Mouse (Mus musculus) heart, embryonic 13.5 days (tissue): ENCODE measurements at regions not wholly inside any gene's neighbourhood (a gene's known extent, or its start where the extent isn't known, plus 50 kb on each side); places are given as distances from the start of the nearest gene placed in this dataset.

Experiments used
- ATAC-seq: fragments of 200-750 bp; cut with Nextera tagmentation; 2 replicates; pipeline ENCODE4 v1.8.0; 2017; ENCODE audit warnings: moderate TSS enrichment; ENCODE audit not compliant: insufficient number of reproducible peaks, low FRiP score, low TSS enrichment; ENCODE audit errors: extremely low read depth
- H3K27ac ChIP-seq: fragments of 300-500 bp; sonication (generic); replicated peaks from 2 replicates; pipeline ENCODE4 v1.5.1; 2015; ENCODE audit warnings: moderate library complexity, mild to moderate bottlenecking, inconsistent platforms
- H3K27me3 ChIP-seq: fragments of 300-500 bp; sonication (generic); replicated peaks from 2 replicates; pipeline ENCODE4 v1.6.1; 2015; ENCODE audit warnings: mild to moderate bottlenecking, inconsistent platforms
- H3K36me3 ChIP-seq: fragments of 300-500 bp; sonication (generic); 2 replicates; pipeline ENCODE4 v1.6.1; 2015; ENCODE audit warnings: mild to moderate bottlenecking, inconsistent platforms
- H3K4me1 ChIP-seq: fragments of 300-500 bp; sonication (generic); 2 replicates; pipeline ENCODE4 v1.6.1; 2015; ENCODE audit warnings: inconsistent platforms
- H3K4me2 ChIP-seq: fragments of 300-500 bp; sonication (generic); 2 replicates; pipeline ENCODE4 v1.6.1; 2015; ENCODE audit warnings: inconsistent platforms, mild to moderate bottlenecking, moderate library complexity
- H3K4me3 ChIP-seq: fragments of 300-500 bp; sonication (generic); 2 replicates; pipeline ENCODE4 v1.5.1; 2015; ENCODE audit warnings: moderate library complexity, mild to moderate bottlenecking, inconsistent platforms
- H3K9ac ChIP-seq: fragments of 300-500 bp; sonication (generic); 2 replicates; pipeline ENCODE4 v1.6.1; 2015; ENCODE audit warnings: inconsistent platforms, mild to moderate bottlenecking, moderate library complexity
- H3K9me3 ChIP-seq: fragments of 300-500 bp; sonication (generic); 2 replicates; pipeline ENCODE4 v1.6.1; 2016; ENCODE audit warnings: inconsistent platforms
- WGBS: fragments of 180-500 bp; shearing (Covaris S2); methylation state at CpG from one replicate; pipeline ENCODE4 v1.1.7; 2015; ENCODE audit warnings: mixed read lengths; 5-methylcytosine and 5-hydroxymethylcytosine counted together

GRCm38 (mm10) chr3:38055627-38056026 lies 331.3 kb upstream of the Gm5148 start:
- Histone ChIP-seq H3K27ac (no peak overlapping the region), H3K4me1 (no peaks in the 10 kb centered on the region), H3K36me3 (no peaks in the 10 kb centered on the region), H3K27me3 (no peaks in the 10 kb centered on the region), H3K9me3 (no peaks in the 10 kb centered on the region), H3K4me2 (no peak overlapping the region), H3K9ac (no peak overlapping the region), H3K4me3 (no peak overlapping the region)
- ATAC-seq = no peak
- 72% methylated on average over 9 of the region's 9 CpGs for WGBS

- Histone ChIP-seq H3K9me3 (no peaks in the 10 kb centered on the region), H3K27ac (no peak overlapping the region), H3K27me3 (no peaks in the 10 kb centered on the region), H3K36me3 (no peaks in the 10 kb centered on the region), H3K4me1 (peaks cover 20% of the 10 kb centered on the region), H3K9ac (no peak overlapping the region), H3K4me2 (no peak overlapping the region), H3K4me3 (no peak overlapping the region)
- no peak for ATAC-seq
- 81% methylated on average over 7 of the region's 7 CpGs for WGBS
Measured at GRCm38 (mm10) chr3:38052941-38053340, 328.7 kb upstream of the Gm5148 start.

GRCm38 (mm10) chr3:38051748-38052147 lies 327.5 kb upstream of the Gm5148 start:
- Histone ChIP-seq H3K9me3 (no peaks in the 10 kb centered on the region), H3K4me1 (peaks cover 20% of the 10 kb centered on the region), H3K4me2 (no peak overlapping the region), H3K36me3 (no peaks in the 10 kb centered on the region), H3K4me3 (no peak overlapping the region), H3K27ac (no peak overlapping the region; the same call in 1 of the 2 replicates), H3K27me3 (no peaks in the 10 kb centered on the region), H3K9ac (no peak overlapping the region)
- no peak for ATAC-seq
- 87% methylated on average over 11 of the region's 11 CpGs for WGBS

GRCm38 (mm10) chr3:38050856-38051255 lies 326.6 kb upstream of the Gm5148 start:
- no peak for ATAC-seq
- WGBS = 76% methylated on average over 9 of the region's 9 CpGs

GRCm38 (mm10) chr3:38050366-38050765 lies 326.1 kb upstream of the Gm5148 start:
- Histone ChIP-seq H3K27me3 (no peaks in the 10 kb centered on the region), H3K9ac (no peak overlapping the region), H3K4me1 (peaks cover 25% of the 10 kb centered on the region), H3K36me3 (no peaks in the 10 kb centered on the region), H3K4me3 (no peak overlapping the region), H3K9me3 (no peaks in the 10 kb centered on the region), H3K27ac (no peak overlapping the region), H3K4me2 (no peak overlapping the region)
- WGBS = 57% methylated on average over 1 of the region's 1 CpGs
- no peak for ATAC-seq

More at GRCm38 (mm10) chr3:38050856-38051255, 326.6 kb upstream of the Gm5148 start:
- H3K4me1 ChIP-seq = peaks cover 20% of the 10 kb centered on the region
- no peaks in the 10 kb centered on the region for H3K27me3 ChIP-seq
- no peaks in the 10 kb centered on the region for H3K36me3 ChIP-seq
- no peak overlapping the region for H3K27ac ChIP-seq
- no peak overlapping the region for H3K4me3 ChIP-seq
- no peak overlapping the region for H3K9ac ChIP-seq
- H3K4me2 ChIP-seq = no peak overlapping the region
- H3K9me3 ChIP-seq = no peaks in the 10 kb centered on the region

GRCm38 (mm10) chr3:38049290-38049689 lies 325.0 kb upstream of the Gm5148 start:
- H3K9me3 ChIP-seq = no peaks in the 10 kb centered on the region
- WGBS = 43% methylated on average over 2 of the region's 2 CpGs
- H3K4me3 ChIP-seq = no peak overlapping the region
- H3K27ac ChIP-seq = peak overlapping the region; percentile 45; the same call in 1 of the 2 replicates
- no peak for ATAC-seq
- no peak overlapping the region for H3K9ac ChIP-seq
- no peaks in the 10 kb centered on the region for H3K36me3 ChIP-seq
- H3K27me3 ChIP-seq = no peaks in the 10 kb centered on the region
- H3K4me2 ChIP-seq = no peak overlapping the region
- H3K4me1 ChIP-seq = peaks cover 25% of the 10 kb centered on the region

GRCm38 (mm10) chr3:38047445-38047844 lies 323.2 kb upstream of the Gm5148 start:
- H3K4me2 ChIP-seq = no peak overlapping the region
- no peak for ATAC-seq
- no peak overlapping the region for H3K9ac ChIP-seq
- H3K27ac ChIP-seq = no peak overlapping the region
- H3K36me3 ChIP-seq = no peaks in the 10 kb centered on the region
- H3K4me3 ChIP-seq = no peak overlapping the region
- H3K27me3 ChIP-seq = no peaks in the 10 kb centered on the region
- no peaks in the 10 kb centered on the region for H3K9me3 ChIP-seq
- H3K4me1 ChIP-seq = peaks cover 41% of the 10 kb centered on the region
- 71% methylated on average over 4 of the region's 4 CpGs for WGBS

- peaks cover 43% of the 10 kb centered on the region for H3K4me1 ChIP-seq
- no peak overlapping the region for H3K4me2 ChIP-seq
- ATAC-seq = no peak
- no peaks in the 10 kb centered on the region for H3K9me3 ChIP-seq
- H3K27me3 ChIP-seq = no peaks in the 10 kb centered on the region
- no peak overlapping the region for H3K27ac ChIP-seq
- no peak overlapping the region for H3K9ac ChIP-seq
- H3K36me3 ChIP-seq = no peaks in the 10 kb centered on the region
- WGBS = 74% methylated on average over 4 of the region's 4 CpGs
- no peak overlapping the region for H3K4me3 ChIP-seq
Measured at GRCm38 (mm10) chr3:38046611-38047010, 322.3 kb upstream of the Gm5148 start.

- WGBS = 58% methylated on average over 2 of the region's 2 CpGs
- Histone ChIP-seq H3K36me3 (no peaks in the 10 kb centered on the region), H3K27ac (no peak overlapping the region), H3K4me1 (peaks cover 43% of the 10 kb centered on the region), H3K9me3 (no peaks in the 10 kb centered on the region), H3K4me2 (no peak overlapping the region), H3K27me3 (0 out of 2 replicates have a peak, but pooled peaks cover under 1% of the 10 kb centered on the region), H3K4me3 (no peak overlapping the region), H3K9ac (no peak overlapping the region)
- ATAC-seq = no peak
Measured at GRCm38 (mm10) chr3:38045989-38046388, 321.7 kb upstream of the Gm5148 start.

GRCm38 (mm10) chr3:38045523-38045922 lies 321.2 kb upstream of the Gm5148 start:
- no peak for ATAC-seq
- H3K4me2 ChIP-seq = no peak overlapping the region
- WGBS = 49% methylated on average over 6 of the region's 6 CpGs
- no peak overlapping the region for H3K9ac ChIP-seq
- H3K4me1 ChIP-seq = peaks cover 43% of the 10 kb centered on the region
- H3K4me3 ChIP-seq = no peak overlapping the region
- H3K9me3 ChIP-seq = no peaks in the 10 kb centered on the region
- H3K27me3 ChIP-seq = 0 out of 2 replicates have a peak, but pooled peaks cover 2% of the 10 kb centered on the region
- no peak overlapping the region for H3K27ac ChIP-seq
- no peaks in the 10 kb centered on the region for H3K36me3 ChIP-seq

- WGBS = 75% methylated on average over 7 of the region's 7 CpGs
- no peak overlapping the region for H3K9ac ChIP-seq
- no peak for ATAC-seq
- H3K27ac ChIP-seq = no peak overlapping the region
- 0 out of 2 replicates have a peak, but pooled peaks cover 2% of the 10 kb centered on the region for H3K27me3 ChIP-seq
- no peaks in the 10 kb centered on the region for H3K36me3 ChIP-seq
- peaks cover 32% of the 10 kb centered on the region for H3K4me1 ChIP-seq
- H3K4me3 ChIP-seq = no peak overlapping the region
- no peaks in the 10 kb centered on the region for H3K9me3 ChIP-seq
- no peak overlapping the region for H3K4me2 ChIP-seq
Measured at GRCm38 (mm10) chr3:38044338-38044737, 320.0 kb upstream of the Gm5148 start.

GRCm38 (mm10) chr3:38042614-38043013 lies 318.3 kb upstream of the Gm5148 start:
- peaks cover 23% of the 10 kb centered on the region for H3K4me1 ChIP-seq
- no peak overlapping the region for H3K9ac ChIP-seq
- H3K27ac ChIP-seq = peak overlapping the region; percentile 63; the same call in 1 of the 2 replicates
- 0 out of 2 replicates have a peak, but pooled peaks cover 2% of the 10 kb centered on the region for H3K27me3 ChIP-seq
- H3K4me3 ChIP-seq = no peak overlapping the region
- H3K4me2 ChIP-seq = 0 out of 2 replicates have a peak overlapping the region, but pooled peaks have one; percentile 6
- 0 out of 2 replicates have a peak, but pooled peaks have one; percentile 37 for ATAC-seq
- H3K9me3 ChIP-seq = no peaks in the 10 kb centered on the region
- no peaks in the 10 kb centered on the region for H3K36me3 ChIP-seq
- WGBS = 16% methylated on average over 6 of the region's 6 CpGs
